Mouse (Mus musculus) neural tube, embryonic 11.5 days (tissue): Measurements from ENCODE around the gene Ptpn5. TPM values are rescaled to one million over a fixed set of nuclear protein-coding genes. Genes with fewer than 3 reads are reported as not detected.

Experiments used
- ATAC-seq: fragments of 200-750 bp; cut with Nextera tagmentation; 2 replicates; pipeline ENCODE4 v1.8.0; 2017; ENCODE audit warnings: moderate number of reproducible peaks, mild to moderate bottlenecking, moderate TSS enrichment, moderate library complexity; ENCODE audit not compliant: insufficient read depth, low FRiP score, low TSS enrichment
- DNase-seq: peaks from one replicate; pipeline ENCODE4 v3.0.0-alpha.2; 2015; ENCODE audit warnings: low spot score
- H3K27ac ChIP-seq: fragments of 300-500 bp; sonication (generic); 2 replicates; pipeline ENCODE4 v1.5.1; 2014; ENCODE audit warnings: low read depth, mild to moderate bottlenecking, low read length
- H3K27me3 ChIP-seq: fragments of 300-500 bp; sonication (generic); 2 replicates; pipeline ENCODE4 v1.6.1; 2014; ENCODE audit warnings: mild to moderate bottlenecking, low read length, mixed read lengths; ENCODE audit not compliant: control insufficient read depth, insufficient read depth
- H3K36me3 ChIP-seq: fragments of 300-500 bp; sonication (generic); 2 replicates; pipeline ENCODE4 v1.6.1; 2014; ENCODE audit warnings: mild to moderate bottlenecking, low read length, moderate library complexity, mixed read lengths; ENCODE audit not compliant: control insufficient read depth, insufficient read depth
- H3K4me1 ChIP-seq: fragments of 300-500 bp; sonication (generic); 2 replicates; pipeline ENCODE4 v1.6.1; 2014; ENCODE audit warnings: low read length, mixed read lengths; ENCODE audit not compliant: control insufficient read depth, insufficient read depth
- H3K4me2 ChIP-seq: fragments of 300-500 bp; sonication (generic); 2 replicates; pipeline ENCODE4 v1.6.1; 2014; ENCODE audit warnings: low read depth, mild to moderate bottlenecking, moderate library complexity
- H3K4me3 ChIP-seq: fragments of 300-500 bp; sonication (generic); 2 replicates; pipeline ENCODE4 v1.5.1; 2014; ENCODE audit warnings: low read depth, low read length
- H3K9ac ChIP-seq: fragments of 300-500 bp; sonication (generic); 2 replicates; pipeline ENCODE4 v1.6.1; 2014; ENCODE audit warnings: mild to moderate bottlenecking, low read length
- H3K9me3 ChIP-seq: fragments of 300-500 bp; sonication (generic); 2 replicates; pipeline ENCODE4 v1.6.1; 2016; ENCODE audit warnings: low read length; ENCODE audit not compliant: control insufficient read depth
- WGBS: fragments of 180-500 bp; shearing (Covaris S2); extraction: QIAGEN DNeasy Blood & Tissue Kit; methylation state at CpG from one replicate; pipeline ENCODE4 v1.1.7; 2014; 5-methylcytosine and 5-hydroxymethylcytosine counted together
- polyA plus RNA-seq: library from polyadenylated mRNA; unstranded; fragments of >200 nt; fragmentation: Nextera tagmentation; extraction: Ambion mirVana; gene quantifications from 2 replicates; pipeline ENCODE4 v1.2.1, GENCODE M21; 2014

The Ptpn5 gene
- polyA plus RNA-seq, 1 experiment from 2014 or later, result 30.0 TPM

DNA sequence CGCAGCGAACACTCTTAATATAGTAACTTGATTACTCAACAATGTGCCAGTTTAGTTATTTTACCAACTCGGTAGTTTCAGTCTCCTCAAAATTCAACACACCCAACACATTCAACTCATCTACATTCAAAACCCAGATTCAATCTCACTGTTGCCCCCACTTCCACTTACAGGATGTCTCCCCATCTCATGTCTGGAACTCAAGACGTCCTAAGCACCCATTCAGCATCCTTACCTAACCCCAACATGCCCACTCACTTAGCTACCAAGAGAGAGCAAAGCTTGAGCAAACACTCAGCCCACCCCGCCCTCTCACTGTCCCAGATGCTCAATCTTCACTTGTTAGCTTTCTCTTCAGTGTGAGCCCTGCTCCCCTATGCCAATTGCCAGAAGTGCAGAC, 71.9 kb downstream of the Ptpn5 start:
- H3K4me2 ChIP-seq, result no peak overlapping the region
- ATAC-seq (no peak), DNase-seq (no peak)
- H3K4me1 ChIP-seq, result no peaks in the 10 kb centered on the region
- 82% methylated on average over 5 of the region's 5 CpGs for WGBS
- H3K36me3 ChIP-seq, result no peaks in the 10 kb centered on the region
- H3K9ac ChIP-seq, result no peak overlapping the region
- no peak overlapping the region for H3K4me3 ChIP-seq
- no peaks in the 10 kb centered on the region for H3K27me3 ChIP-seq
- no peaks in the 10 kb centered on the region for H3K9me3 ChIP-seq
- H3K27ac ChIP-seq, result no peak overlapping the region

DNA sequence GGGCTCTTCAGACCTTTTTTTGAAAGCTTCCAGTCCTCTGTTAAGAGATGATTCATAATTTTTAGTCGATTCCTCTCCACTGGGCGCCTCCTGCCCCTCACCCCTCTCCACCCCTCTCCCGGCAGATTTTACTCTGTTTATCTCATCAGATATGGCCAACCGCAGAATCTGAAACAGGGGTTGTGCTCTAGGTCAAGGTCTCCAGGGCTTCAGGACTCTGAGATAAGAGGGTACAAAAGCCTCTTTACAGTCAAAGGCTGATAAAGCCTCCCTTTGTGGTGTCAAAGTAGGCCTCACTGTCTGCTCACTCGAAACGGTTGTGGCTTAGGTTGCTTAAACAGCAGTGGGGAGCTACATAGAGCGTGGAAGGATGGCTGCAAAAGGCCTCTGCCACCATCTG, 74.1 kb downstream of the Ptpn5 start:
- DNase-seq, result no peak
- 83% methylated on average over 7 of the region's 7 CpGs for WGBS
- no peaks in the 10 kb centered on the region for H3K36me3 ChIP-seq
- no peak overlapping the region for H3K4me2 ChIP-seq
- no peak overlapping the region for H3K4me3 ChIP-seq
- H3K9ac ChIP-seq, result no peak overlapping the region
- H3K9me3 ChIP-seq, result no peaks in the 10 kb centered on the region
- H3K27ac ChIP-seq, result no peak overlapping the region
- ATAC-seq, result no peak
- no peaks in the 10 kb centered on the region for H3K4me1 ChIP-seq
- H3K27me3 ChIP-seq, result no peaks in the 10 kb centered on the region

DNA sequence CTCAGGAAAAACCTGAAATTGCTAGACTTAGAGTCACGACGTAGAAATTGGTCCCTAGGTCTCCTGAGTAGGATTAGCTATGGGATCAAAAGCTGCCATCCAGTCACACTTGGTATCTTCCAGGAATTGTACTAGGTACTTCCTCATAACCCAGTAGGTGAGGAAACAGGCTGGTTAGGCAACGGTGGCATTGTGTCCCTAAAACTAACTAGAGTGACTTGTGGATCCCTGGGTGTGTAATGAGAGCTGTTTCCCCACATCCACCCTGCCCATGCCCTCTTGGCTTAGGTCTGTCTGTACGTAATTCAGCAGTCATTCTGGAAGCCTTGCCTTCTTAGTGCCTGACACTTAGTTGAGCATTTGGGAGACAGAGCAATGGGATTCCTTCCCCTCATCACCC, 77.2 kb downstream of the Ptpn5 start:
- Histone ChIP-seq H3K4me3 (no peak overlapping the region), H3K27me3 (no peaks in the 10 kb centered on the region), H3K4me1 (no peaks in the 10 kb centered on the region), H3K27ac (no peak overlapping the region), H3K9ac (no peak overlapping the region), H3K4me2 (no peak overlapping the region), H3K9me3 (no peaks in the 10 kb centered on the region), H3K36me3 (no peaks in the 10 kb centered on the region)
- 88% methylated on average over 4 of the region's 4 CpGs for WGBS
- DNase-seq (no peak), ATAC-seq (no peak)

DNA sequence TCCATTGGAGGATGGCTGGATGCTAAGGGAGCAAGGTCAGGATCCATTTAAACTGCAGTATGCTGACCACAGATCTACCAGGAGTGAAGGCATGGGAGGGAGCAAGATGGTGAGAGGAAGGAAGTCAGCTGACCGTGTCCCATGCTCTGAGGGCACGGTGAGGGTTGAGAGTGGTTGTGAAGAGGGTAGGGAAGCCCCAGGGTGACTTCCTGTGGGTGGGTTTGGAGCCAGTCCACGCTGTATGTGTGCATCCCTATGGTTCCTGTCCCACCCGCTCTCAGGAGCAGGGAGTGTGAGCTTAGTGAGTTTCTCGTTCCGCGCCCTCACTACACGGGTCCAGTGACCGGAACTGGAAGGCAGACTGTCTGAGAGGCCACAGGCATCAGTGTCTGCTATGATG, 77.7 kb downstream of the Ptpn5 start:
- Histone ChIP-seq H3K27ac (no peak overlapping the region), H3K36me3 (no peaks in the 10 kb centered on the region), H3K4me2 (no peak overlapping the region)

DNA sequence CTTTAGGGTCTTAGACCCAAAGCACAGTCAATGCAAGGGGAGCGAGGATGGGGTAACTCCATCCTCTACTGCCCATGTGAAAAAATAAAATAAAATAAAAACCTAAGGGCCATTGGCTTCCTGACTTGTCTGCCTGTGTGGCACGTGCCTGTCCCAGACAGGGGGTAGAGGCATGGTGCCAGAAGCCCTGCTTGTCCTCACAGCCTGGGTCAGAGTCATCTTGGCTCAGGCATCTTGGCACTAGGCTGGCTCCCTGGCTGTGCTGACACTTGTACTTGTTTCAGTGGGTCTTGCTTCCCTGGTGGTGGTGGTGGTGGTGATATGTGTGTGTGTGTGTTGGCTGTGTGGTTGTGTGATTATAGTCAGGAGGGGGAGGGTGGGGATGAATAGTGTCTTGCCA, 78.8 kb downstream of the Ptpn5 start:
- Histone ChIP-seq H3K4me3 (no peak overlapping the region), H3K27ac (no peak overlapping the region), H3K4me2 (no peak overlapping the region), H3K36me3 (no peaks in the 10 kb centered on the region), H3K4me1 (no peaks in the 10 kb centered on the region; the same call in 1 of the 2 replicates), H3K27me3 (no peaks in the 10 kb centered on the region), H3K9ac (no peak overlapping the region), H3K9me3 (no peaks in the 10 kb centered on the region)
- DNase-seq (no peak), ATAC-seq (no peak)
- WGBS, result 80% methylated on average over 2 of the region's 2 CpGs

More for the DNA sequence above, 77.7 kb downstream of the Ptpn5 start:
- H3K27me3 ChIP-seq, result no peaks in the 10 kb centered on the region
- no peaks in the 10 kb centered on the region for H3K9me3 ChIP-seq
- ATAC-seq, result no peak
- H3K4me1 ChIP-seq, result no peaks in the 10 kb centered on the region
- no peak for DNase-seq
- no peak overlapping the region for H3K9ac ChIP-seq
- 82% methylated on average over 9 of the region's 9 CpGs for WGBS
- no peak overlapping the region for H3K4me3 ChIP-seq

DNA sequence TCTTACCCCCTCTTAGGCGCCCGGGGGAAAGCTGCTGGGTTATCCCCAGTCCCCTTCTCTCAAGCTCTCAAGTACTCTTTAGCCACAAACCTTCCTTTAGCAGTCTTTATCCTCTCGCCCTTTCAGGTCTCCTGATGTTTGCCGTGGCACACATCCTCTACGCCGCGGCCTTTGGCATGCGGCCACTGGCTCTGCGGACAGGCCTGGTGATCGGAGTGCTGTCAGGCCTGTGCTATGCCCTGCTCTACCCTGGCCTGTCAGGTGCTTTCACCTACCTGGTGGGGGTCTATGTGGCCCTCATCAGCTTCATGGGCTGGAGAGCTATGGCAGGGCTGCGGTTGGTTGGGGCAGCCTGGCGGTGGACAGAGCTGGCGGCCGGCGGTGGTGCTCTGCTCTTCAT, 80.2 kb downstream of the Ptpn5 start:
- H3K4me3 ChIP-seq, result no peak overlapping the region
- WGBS, result 94% methylated on average over 15 of the region's 15 CpGs
- no peak for DNase-seq
- no peak overlapping the region for H3K9ac ChIP-seq
- ATAC-seq, result no peak
- H3K9me3 ChIP-seq, result no peaks in the 10 kb centered on the region
- H3K27me3 ChIP-seq, result no peaks in the 10 kb centered on the region
- H3K36me3 ChIP-seq, result no peaks in the 10 kb centered on the region
- no peaks in the 10 kb centered on the region; the same call in 1 of the 2 replicates for H3K4me1 ChIP-seq
- H3K27ac ChIP-seq, result no peak overlapping the region
- no peak overlapping the region for H3K4me2 ChIP-seq

DNA sequence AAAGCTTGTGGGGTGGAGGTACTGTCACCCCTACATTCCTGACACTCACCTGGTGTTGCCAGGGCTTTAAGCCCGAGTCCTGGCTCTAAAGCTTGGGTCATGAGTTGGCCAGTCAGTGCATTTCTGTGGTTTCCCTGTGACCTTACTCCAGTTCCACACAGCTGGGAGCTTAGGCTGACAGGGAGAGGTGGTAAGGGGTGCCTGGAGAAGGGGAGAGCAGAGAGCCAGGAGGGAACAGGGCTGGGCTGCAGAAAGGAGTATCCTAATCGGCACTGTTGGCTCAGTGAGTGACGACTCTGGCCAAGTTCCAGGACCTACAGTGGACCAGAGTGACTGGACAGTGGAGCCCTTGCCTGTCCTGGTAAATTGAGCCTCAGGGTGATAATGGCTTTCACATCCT, 81.2 kb downstream of the Ptpn5 start:
- H3K9ac ChIP-seq, result peak overlapping the region; percentile 18
- no peaks in the 10 kb centered on the region for H3K9me3 ChIP-seq
- H3K27ac ChIP-seq, result no peak overlapping the region
- no peak overlapping the region for H3K4me2 ChIP-seq
- DNase-seq (no peak), ATAC-seq (no peak)
- H3K36me3 ChIP-seq, result no peaks in the 10 kb centered on the region
- H3K4me3 ChIP-seq, result no peak overlapping the region
- no peaks in the 10 kb centered on the region for H3K27me3 ChIP-seq
- H3K4me1 ChIP-seq, result no peaks in the 10 kb centered on the region; the same call in 1 of the 2 replicates
- 63% methylated on average over 3 of the region's 3 CpGs for WGBS

DNA sequence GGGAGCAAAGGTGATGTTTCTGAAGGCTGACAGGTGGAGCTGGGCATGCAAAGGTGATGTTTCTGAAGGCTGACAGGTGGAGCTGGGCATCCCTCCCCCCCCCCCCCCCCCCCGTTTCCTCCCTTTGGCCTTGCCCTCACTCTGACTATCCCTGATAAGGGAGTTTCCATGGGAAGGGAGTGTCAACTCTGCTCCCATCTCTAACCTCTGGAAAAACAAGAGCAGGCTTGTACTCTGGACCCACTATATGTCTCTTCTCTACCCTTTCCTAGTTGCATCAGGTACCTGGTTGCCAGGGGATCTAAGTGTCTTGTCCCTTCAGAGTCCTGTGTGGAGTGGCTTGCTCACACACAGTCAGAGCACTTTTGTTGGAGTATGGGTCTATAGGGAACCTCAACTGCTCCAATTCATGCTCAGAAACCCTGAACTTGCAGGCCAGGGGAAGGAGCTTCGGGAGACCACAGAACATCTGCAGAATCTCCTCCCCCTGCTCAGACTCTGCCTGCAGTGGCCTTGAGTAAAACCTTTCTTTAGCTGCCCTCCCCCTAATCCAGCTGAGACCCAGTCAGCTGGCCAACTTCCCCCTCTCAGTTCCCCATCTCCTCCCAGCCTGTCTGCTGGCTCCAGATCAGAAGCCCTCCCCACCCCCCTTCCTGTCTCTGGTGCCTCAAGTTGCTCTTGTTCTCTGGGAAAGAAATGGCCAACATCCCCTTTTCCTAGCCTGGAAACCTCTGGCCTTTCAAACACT, 81.9 kb downstream of the Ptpn5 start:
- ATAC-seq (no peak), DNase-seq (peak; percentile 25)
- no peaks in the 10 kb centered on the region for H3K9me3 ChIP-seq
- H3K4me2 ChIP-seq, result peak overlapping the region; percentile 61
- no peak overlapping the region for H3K27ac ChIP-seq
- no peaks in the 10 kb centered on the region; the same call in 1 of the 2 replicates for H3K4me1 ChIP-seq
- H3K9ac ChIP-seq, result no peak overlapping the region; the same call in 1 of the 2 replicates
- 43% methylated on average over 1 of the region's 2 CpGs for WGBS
- no peaks in the 10 kb centered on the region for H3K36me3 ChIP-seq
- no peaks in the 10 kb centered on the region for H3K27me3 ChIP-seq
- peak overlapping the region; percentile 74 for H3K4me3 ChIP-seq

DNA sequence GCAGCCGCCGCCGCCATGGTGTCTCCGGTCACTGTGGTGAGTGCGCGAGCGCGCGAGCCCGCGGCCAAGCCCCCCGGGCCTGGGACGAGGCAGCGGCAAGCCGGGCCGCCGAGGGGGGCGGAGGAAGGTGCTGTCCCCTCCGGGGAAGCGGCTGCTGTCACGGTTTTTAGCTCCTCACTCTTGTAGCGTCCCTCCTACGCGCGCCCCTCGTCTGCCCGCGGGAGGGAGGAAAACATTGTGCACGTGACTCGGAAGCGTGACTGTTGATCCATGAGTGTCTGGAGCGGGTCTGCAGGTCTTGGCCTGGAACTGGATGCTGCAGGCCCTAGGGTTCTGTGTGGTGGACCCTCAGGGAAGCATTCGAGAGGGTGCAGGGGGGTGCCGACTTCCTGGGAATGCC, 82.7 kb downstream of the Ptpn5 start:
- DNase-seq (no peak), ATAC-seq (peak; percentile 69)
- WGBS, result under 1% methylated on average over 34 of the region's 34 CpGs
- no peaks in the 10 kb centered on the region for H3K27me3 ChIP-seq
- H3K4me3 ChIP-seq, result peak overlapping the region; percentile 74
- H3K4me2 ChIP-seq, result peak overlapping the region; percentile 61
- peak overlapping the region; percentile 85 for H3K9ac ChIP-seq
- no peaks in the 10 kb centered on the region for H3K9me3 ChIP-seq
- H3K36me3 ChIP-seq, result no peaks in the 10 kb centered on the region
- no peaks in the 10 kb centered on the region; the same call in 1 of the 2 replicates for H3K4me1 ChIP-seq
- peak overlapping the region; percentile 94 for H3K27ac ChIP-seq
